Mouse (Mus musculus) layer of hippocampus, postnatal 10 days (tissue): ENCODE measurements at regions not wholly inside any gene's neighbourhood (a gene's known extent, or its start where the extent isn't known, plus 50 kb on each side); places are given as distances from the start of the nearest gene placed in this dataset.
A peak's percentile ranks its signal among the peaks of the same experiment; 100 is the strongest.

Experiments
- DNase-seq, 2 experiments: peaks; one replicate each; pipeline ENCODE4 v3.0.0; 2021; ENCODE audit warnings: low spot score in 2 of 2

DNA sequence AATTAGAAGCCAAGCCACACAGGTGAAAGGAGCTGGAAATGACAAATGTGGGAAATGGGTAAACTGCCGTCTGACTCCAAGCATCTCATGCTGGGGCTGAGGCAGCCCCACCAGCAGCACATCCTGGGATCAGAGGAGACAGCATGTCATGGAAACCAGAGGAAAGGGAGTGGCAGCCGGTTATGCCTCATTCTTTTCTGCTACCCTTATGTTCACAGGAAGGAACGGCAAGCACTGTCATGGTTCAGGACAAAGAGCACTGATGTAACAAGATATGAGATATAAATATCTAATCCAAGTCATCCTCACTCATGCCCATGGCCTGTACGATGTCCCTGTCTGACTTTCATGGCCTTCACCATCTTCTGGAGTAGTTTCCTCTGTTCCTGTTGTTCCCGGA is 125.2 kb upstream of the Tnfaip3 start:
- no peak for DNase-seq

DNA sequence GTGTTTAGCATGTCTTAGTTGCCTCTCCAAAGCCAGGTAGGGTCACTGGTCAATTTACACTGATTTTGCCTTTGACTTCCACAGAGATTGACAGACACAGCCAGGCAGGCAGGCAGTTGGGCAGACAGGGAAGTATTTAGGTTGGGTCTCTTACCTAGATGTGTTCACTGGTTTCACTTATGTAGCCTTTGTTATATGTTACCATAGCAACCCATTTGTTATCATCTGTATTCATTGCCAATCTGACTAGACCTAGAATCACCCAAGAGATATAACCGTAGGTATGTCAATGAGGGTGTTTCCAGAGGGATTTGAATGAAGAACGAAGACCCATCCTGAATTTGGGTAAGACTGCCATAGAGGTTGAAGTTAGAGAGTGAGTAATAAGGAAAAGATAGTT is 123.8 kb upstream of the Tnfaip3 start:
- DNase-seq, result no peak

DNA sequence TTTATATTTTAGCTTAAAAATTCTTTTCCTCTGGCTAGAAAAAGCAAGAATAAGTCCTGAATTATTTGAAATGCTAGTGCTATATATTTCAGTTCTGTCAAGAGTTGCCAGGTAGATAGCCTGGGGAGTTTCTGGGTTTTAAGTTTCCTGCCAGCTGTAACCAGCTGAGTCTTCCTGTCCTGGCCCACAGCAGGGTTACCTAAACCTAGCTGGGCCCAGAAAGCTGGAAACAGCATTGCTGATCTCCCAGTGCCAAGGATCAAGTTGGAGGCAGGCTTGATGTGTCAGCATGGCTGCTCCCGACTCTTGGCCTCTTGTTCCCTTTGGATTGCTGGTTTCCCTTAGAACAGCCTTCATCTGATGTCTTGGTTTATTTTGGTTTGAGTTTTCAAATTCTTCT is 122.8 kb upstream of the Tnfaip3 start:
- DNase-seq, result no peak

DNA sequence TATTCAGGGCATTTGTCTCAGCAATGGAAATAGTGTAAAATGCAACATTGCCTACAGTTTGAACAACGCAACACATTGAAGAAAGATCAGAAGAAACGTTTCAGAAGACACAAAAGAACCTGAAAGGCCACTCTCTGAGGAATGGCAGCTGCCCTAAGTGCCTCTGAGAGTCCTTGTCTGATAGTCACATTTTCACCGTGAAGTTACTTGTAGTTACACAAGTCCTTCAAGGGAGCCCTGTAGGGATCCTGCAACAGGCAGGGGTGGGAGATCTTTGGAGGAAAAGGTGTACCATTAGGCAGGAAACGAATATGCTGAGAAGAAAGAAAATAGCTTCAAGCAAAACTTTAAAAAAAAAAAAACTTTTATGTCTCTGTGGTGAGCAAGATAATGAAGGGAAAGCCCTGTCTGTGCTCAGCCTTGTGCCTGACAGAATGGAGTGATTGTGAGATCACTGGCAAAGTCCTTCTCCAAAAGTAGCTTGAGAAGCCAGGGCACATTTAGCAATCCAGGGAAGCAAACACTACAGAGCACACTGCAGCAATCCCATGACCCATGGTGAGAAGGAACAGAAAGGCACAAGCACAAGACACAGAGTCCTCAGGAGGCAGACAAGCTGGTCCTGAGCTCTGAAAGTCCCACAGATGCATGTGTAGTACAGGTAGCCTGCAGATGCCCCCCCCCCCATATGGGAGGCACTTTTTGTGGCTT is 112.3 kb upstream of the Tnfaip3 start:
- no peak for DNase-seq

- no peak for DNase-seq
These were observed 111.5 kb upstream of the Tnfaip3 start for GRCm38 (mm10) chr10:19126922-19127321.

- no peak for DNase-seq
These were observed 111.0 kb upstream of the Tnfaip3 start for GRCm38 (mm10) chr10:19126438-19126837.

DNA sequence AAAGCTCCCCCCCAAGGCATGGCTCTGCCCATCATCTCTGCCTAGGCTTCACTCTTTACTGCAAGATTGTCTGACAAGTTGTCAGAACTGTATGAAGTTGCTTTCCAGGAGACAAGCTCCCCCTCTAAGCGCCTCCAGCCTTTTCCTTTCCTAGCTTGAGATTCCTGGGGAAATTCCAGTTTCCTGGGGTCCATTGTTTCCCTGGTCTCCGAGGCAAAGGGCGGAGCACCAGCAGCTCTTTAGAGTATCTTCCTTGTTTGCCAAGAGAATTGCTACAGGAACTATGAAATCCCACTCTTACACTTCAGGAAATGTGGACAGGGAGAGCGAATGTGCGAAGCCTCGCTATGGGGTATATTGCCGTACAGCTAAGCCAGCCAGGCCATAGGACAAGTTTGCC is 108.2 kb upstream of the Tnfaip3 start:
- no peak for DNase-seq

DNA sequence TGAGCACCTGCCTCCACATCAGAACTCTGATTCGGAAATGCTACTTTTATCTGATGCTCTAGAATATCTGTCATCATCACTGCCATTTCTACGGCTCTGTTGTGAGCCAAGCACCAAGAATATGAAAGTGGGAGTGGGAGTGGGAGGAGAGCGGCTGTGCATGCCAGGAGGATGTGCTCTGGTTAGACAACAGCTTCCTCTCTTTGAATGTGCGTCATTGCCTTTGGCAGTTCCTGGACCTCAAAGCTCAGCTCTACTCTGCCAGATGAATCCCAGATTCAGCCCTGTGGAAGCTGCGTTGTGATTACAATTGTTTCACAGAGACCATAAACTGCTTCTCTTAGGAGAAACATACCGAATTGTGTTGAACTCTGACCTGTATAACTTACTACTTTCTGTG is 106.8 kb upstream of the Tnfaip3 start:
- DNase-seq, result peak in 1 of 2 experiments; percentile 9

- no peak for DNase-seq
These were observed 104.0 kb upstream of the Tnfaip3 start for GRCm38 (mm10) chr10:19119281-19120049.

DNA sequence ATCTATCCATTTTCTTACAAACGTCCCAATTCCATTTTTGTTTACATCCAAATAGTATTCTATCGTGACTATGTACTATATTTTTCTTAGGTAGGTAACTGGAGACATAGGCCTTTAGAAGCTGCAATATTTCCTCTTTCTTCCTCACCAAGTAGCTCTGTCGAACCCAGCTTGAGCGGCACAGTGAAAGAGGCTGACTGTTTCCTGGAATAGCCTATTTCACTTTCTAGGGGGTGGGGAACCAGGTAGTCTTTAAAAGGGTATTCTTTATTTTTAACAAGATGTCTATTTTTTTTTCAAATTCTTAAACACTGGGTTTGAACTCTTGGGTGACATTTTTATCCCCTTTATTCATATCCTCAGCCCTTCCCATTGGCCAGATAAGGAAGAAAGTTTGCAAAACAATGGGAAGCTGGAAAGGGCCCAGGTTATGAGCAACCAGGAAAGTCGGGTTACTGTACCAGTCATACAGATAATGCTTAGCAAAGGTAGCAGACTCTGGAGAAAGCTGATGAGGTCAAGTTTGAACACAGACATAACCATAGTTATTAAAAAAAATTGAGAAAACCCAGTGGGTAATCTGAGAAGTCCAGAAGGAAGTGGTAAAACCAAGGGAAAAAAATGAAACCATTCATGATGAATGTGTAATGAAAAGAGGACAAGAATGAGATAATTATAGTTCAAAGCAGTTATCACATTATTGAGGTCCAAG is 103.3 kb upstream of the Tnfaip3 start:
- DNase-seq, result no peak

GRCm38 (mm10) chr10:19117071-19117605 is 101.7 kb upstream of the Tnfaip3 start:
- DNase-seq, result no peak

GRCm38 (mm10) chr10:19112459-19112858 is 97.0 kb upstream of the Tnfaip3 start:
- no peak for DNase-seq

DNA sequence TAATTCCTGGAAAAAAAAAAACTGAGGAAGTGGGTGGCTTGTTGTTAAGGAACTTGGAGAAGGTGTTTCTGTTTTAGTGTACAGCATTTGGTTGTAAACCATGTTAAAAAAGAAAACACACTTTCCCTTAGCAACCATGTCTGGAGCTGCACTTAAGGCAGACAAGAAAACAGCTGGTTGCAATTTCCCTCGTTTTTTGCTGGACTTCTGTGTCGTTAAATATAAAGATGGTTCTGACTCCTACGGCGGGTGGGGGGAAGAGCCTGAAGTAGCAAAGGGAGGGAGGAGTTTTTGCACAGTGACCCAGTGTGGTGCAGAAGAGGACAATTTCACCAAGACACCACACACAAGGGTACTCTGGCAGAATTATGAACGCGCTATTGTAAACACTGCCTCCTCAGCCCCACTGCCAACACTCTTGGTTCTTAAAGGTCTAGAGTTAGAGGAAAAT is 89.8 kb upstream of the Tnfaip3 start:
- no peak for DNase-seq

DNA sequence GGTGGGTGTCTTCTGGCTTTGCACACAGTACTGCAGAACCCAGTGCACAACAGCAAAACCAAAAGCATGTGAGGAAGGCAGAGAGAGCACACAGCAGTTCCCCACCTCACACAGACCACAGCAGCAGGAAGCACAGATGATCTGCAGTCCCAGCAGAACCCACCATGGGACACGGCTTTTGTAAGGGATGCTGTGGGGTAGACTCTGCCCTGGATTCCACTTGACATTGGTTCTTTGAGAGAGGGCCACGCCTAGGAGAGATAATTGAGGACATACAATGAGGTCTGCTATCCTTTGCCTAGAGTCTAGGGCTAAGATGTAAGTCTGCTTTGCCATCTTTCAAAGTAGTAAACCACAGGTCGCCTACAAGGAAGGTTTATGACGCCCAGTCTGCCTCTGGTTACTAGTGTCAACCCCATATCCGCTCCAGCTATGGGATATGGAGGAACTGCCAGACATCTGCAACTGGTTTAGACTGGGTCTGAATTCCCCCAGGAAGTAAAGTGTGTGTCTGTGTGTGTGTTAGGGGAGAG is 89.3 kb upstream of the Tnfaip3 start:
- DNase-seq, result no peak

- DNase-seq, result no peak
These were observed 84.2 kb upstream of the Tnfaip3 start for GRCm38 (mm10) chr10:19099369-19100285.

DNA sequence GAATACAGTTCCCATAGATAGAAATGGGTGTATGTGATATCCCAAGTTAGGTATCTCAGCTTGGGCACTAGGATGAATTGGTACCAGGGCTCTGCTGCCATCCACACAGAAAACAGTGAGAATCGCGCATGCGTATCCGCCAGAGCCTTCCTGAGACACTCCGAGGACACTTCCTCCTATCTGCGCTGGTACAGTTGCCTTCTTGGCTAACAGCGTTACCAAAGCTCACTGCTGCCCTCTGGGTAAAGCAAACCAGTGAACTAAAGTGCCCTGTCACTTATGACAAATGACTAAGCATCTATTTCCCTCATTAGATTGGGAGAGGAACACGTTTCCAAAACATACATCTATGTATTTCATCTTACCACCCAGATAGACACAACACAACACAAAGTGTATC is 78.8 kb upstream of the Tnfaip3 start:
- DNase-seq, result peak; percentile 23 to 40

- no peak for DNase-seq
These were observed 78.2 kb upstream of the Tnfaip3 start for GRCm38 (mm10) chr10:19093689-19094088.

GRCm38 (mm10) chr10:19091949-19092348 is 76.5 kb upstream of the Tnfaip3 start:
- no peak for DNase-seq

GRCm38 (mm10) chr10:19091110-19091509 is 75.7 kb upstream of the Tnfaip3 start:
- DNase-seq, result no peak

DNA sequence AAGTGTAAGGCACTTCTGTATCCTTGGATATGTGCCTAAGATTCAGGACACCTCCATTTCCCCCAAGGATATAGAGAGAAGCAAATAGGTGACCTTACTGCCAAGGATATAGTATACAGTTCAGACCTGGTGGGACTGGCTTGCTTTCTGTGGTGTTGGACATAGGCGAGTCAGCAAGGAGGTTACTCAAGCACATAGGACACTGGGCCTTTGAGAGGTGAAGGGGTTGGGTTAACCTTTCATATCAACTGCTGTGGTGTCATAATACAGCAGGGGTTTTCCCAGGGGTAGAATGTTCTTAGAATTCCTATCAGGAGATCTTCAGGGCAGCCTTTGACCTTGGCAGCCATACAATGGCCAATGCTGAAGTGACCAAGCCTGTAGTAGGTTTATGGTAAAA is 71.5 kb upstream of the Tnfaip3 start:
- no peak for DNase-seq

- no peak for DNase-seq
These were observed 66.7 kb upstream of the Tnfaip3 start for GRCm38 (mm10) chr10:19082136-19082535.
